Mouse (Mus musculus): Measurements from ENCODE around the gene Aaas.
A peak's percentile ranks its signal among the peaks of the same experiment; 100 is the strongest.

GRCm38 (mm10) chr15:102377810-102378262 is 27.3 kb upstream of the Aaas start:
- no peak for TF ChIP-seq CTCF (IDR thresholded peaks at IDR 0.05)
- no peak; the same call in 1 of the 2 replicates for TF ChIP-seq POLR2A (IDR thresholded peaks at IDR 0.05; ENCODE audit: insufficient read depth, low read depth, low read length)
- peak; percentile 71; the same call in 1 of the 2 replicates for TF ChIP-seq EP300 (IDR thresholded peaks at IDR 0.05; ENCODE audit: insufficient read depth, low read depth, low read length)
